Mouse (Mus musculus) skeletal muscle tissue, adult 2 months (tissue): ENCODE data around the gene Tysnd1.

Source experiments
- DNase-seq: peaks from one replicate; pipeline ENCODE4 v3.0.0-alpha.2; 2012; ENCODE audit warnings: low read depth, low spot score

Tysnd1 gene

GRCm38 (mm10) chr10:61694870-61695670 lies at the start of gene Tysnd1:
TSS of gene Tysnd1 (plus strand) at chr10:61695514.
- peak; percentile 93 for DNase-seq

- no peak for DNase-seq
Observed at GRCm38 (mm10) chr10:61646557-61646956, 48.8 kb upstream of the Tysnd1 start.

- DNase-seq, result peak; percentile 90
Observed at GRCm38 (mm10) chr10:61647790-61648736, 47.3 kb upstream of the Tysnd1 start, which contains the start of gene Ppa1. TSS of gene Ppa1 (plus strand) at chr10:61648552.

- no peak for DNase-seq
Observed at GRCm38 (mm10) chr10:61648737-61649645, 46.3 kb upstream of the Tysnd1 start.

GRCm38 (mm10) chr10:61654105-61654504 lies 41.2 kb upstream of the Tysnd1 start:
- DNase-seq, result no peak

- no peak for DNase-seq
Observed at GRCm38 (mm10) chr10:61654691-61655090, 40.6 kb upstream of the Tysnd1 start.

- DNase-seq, result no peak
Observed at GRCm38 (mm10) chr10:61655188-61655587, 40.1 kb upstream of the Tysnd1 start.

GRCm38 (mm10) chr10:61656928-61657882 lies 38.1 kb upstream of the Tysnd1 start:
- DNase-seq, result no peak

- DNase-seq, result no peak
Observed at GRCm38 (mm10) chr10:61657985-61658384, 37.3 kb upstream of the Tysnd1 start.

GRCm38 (mm10) chr10:61661887-61662286 lies 33.4 kb upstream of the Tysnd1 start:
- DNase-seq, result no peak

- no peak for DNase-seq
Observed at GRCm38 (mm10) chr10:61662391-61662988, 32.8 kb upstream of the Tysnd1 start.

GRCm38 (mm10) chr10:61665111-61665510 lies 30.2 kb upstream of the Tysnd1 start:
- DNase-seq, result no peak

- no peak for DNase-seq
Observed at GRCm38 (mm10) chr10:61665651-61666050, 29.7 kb upstream of the Tysnd1 start.

GRCm38 (mm10) chr10:61669289-61669688 lies 26.0 kb upstream of the Tysnd1 start:
- DNase-seq, result no peak

GRCm38 (mm10) chr10:61669896-61670295 lies 25.4 kb upstream of the Tysnd1 start:
- no peak for DNase-seq

GRCm38 (mm10) chr10:61670758-61671157 lies 24.6 kb upstream of the Tysnd1 start:
- DNase-seq, result no peak

- DNase-seq, result no peak
Observed at GRCm38 (mm10) chr10:61675935-61676334, 19.4 kb upstream of the Tysnd1 start.

GRCm38 (mm10) chr10:61679545-61679944 lies 15.8 kb upstream of the Tysnd1 start:
- no peak for DNase-seq

- DNase-seq, result peak; percentile 98
Observed at GRCm38 (mm10) chr10:61680015-61680913, 15.1 kb upstream of the Tysnd1 start, which contains the start of gene Sar1a. TSS of gene Sar1a (plus strand) at chr10:61680299.
